Comparison of ENCODE assay signal across 17 mouse cellular contexts in the genomic region with DNA sequence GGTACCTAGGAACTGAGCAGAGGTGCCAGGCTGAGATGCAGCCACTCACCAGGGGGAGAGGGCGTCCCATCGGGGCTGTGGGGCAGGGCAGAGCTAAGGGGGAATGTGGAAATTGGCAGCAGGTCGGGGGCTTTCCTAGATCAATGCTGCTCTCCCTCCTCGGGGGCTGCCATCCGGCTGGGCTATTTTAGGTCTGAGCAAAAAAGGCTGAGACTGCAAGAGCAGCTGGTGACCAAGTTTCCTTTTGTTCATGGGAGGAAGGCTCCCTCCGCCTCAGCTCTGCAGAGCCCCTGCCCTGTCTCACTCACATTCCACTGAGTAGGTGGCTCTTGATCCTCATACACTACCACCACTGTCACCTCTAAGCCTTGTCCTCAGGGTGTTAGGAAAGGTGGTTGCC. TPM values are rescaled to one million over a fixed set of nuclear protein-coding genes. Genes with fewer than 3 reads are reported as not detected.
A peak's percentile ranks its signal among the peaks of the same experiment; 100 is the strongest.
DNase-seq lines count a peak whose midpoint lies in the region; ATAC-seq lines count a peak whose summit lies in the region.
"Had no signal": no experiment of that assay in that cellular context is flagged by ENCODE, and none has a peak within 500 bp of the region (broad histone marks: within the 10 kb centered on the region; RNA-seq: fewer than 3 reads in every experiment).

No protein-coding gene starts in this region.

- H3K27me3 ChIP-seq in heart, embryonic 12.5 days (replicated peaks), result no peaks in the 10 kb centered on the region
- no peaks in the 10 kb centered on the region for H3K27me3 ChIP-seq in liver, embryonic 11.5 days (replicated peaks; ENCODE audit: control insufficient read depth, insufficient read depth, low read length)
- H3K27me3 ChIP-seq in limb, embryonic 10.5 days (ENCODE audit: low read depth, poor library complexity, severe bottlenecking), result peaks cover 5% of the 10 kb centered on the region; the same call in 1 of the 2 replicates
- H3K27me3 ChIP-seq: embryonic facial prominence, embryonic 12.5 days had no signal

- peaks cover 23% of the 10 kb centered on the region for H3K4me1 ChIP-seq in heart, embryonic 12.5 days (replicated peaks)
- H3K4me1 ChIP-seq in liver, embryonic 11.5 days (replicated peaks; ENCODE audit: control insufficient read depth, insufficient read depth, low read length), result peaks cover 31% of the 10 kb centered on the region
- H3K4me1 ChIP-seq in limb, embryonic 10.5 days, result peaks cover 19% of the 10 kb centered on the region

- H3K4me2 ChIP-seq in heart, embryonic 12.5 days, result no peak overlapping the region
- H3K4me2 ChIP-seq in liver, embryonic 11.5 days, result peak overlapping the region; percentile 47
- H3K4me2 ChIP-seq: embryonic facial prominence, embryonic 12.5 days had no signal

- H3K9ac ChIP-seq in heart, embryonic 12.5 days, result peak overlapping the region; percentile 42
- H3K9ac ChIP-seq in liver, embryonic 11.5 days (ENCODE audit: low read depth, low read length), result peak overlapping the region; percentile 57; the same call in 1 of the 2 replicates
- H3K9ac ChIP-seq: embryonic facial prominence, embryonic 12.5 days had no signal

- no peak for ATAC-seq in heart, embryonic 12.5 days (ENCODE audit: insufficient number of reproducible peaks, low FRiP score)
- no peak for ATAC-seq in liver, embryonic 11.5 days (replicated peaks; ENCODE audit: low FRiP score)
- ATAC-seq: forebrain, embryonic 14.5 days had no signal

- no peak overlapping the region for H3K4me3 ChIP-seq in heart, embryonic 12.5 days
- H3K4me3 ChIP-seq in liver, embryonic 11.5 days (ENCODE audit: low read depth, low read length), result no peak overlapping the region
- no peak overlapping the region for H3K4me3 ChIP-seq in limb, embryonic 10.5 days
- H3K4me3 ChIP-seq: embryonic facial prominence, embryonic 12.5 days had no signal

- H3K36me3 ChIP-seq in heart, embryonic 12.5 days, result peaks cover 56% of the 10 kb centered on the region
- peaks cover 2% of the 10 kb centered on the region; the same call in 1 of the 2 replicates for H3K36me3 ChIP-seq in liver, embryonic 11.5 days (ENCODE audit: control insufficient read depth, insufficient read depth, low read length)
- peaks cover 44% of the 10 kb centered on the region for H3K36me3 ChIP-seq in limb, embryonic 10.5 days

- WGBS in heart, embryonic 12.5 days, result 25% methylated on average over 6 of the region's 6 CpGs
- WGBS in liver, embryonic 11.5 days, result 59% methylated on average over 6 of the region's 6 CpGs
- 71% methylated on average over 6 of the region's 6 CpGs for WGBS in limb, embryonic 10.5 days

- H3K27ac ChIP-seq in heart, embryonic 12.5 days (ENCODE audit: poor library complexity, severe bottlenecking), result no peak overlapping the region
- H3K27ac ChIP-seq in liver, embryonic 11.5 days (ENCODE audit: low read depth, low read length), result peak overlapping the region; percentile 36; the same call in 1 of the 2 replicates
- H3K27ac ChIP-seq in limb, embryonic 10.5 days, result peak overlapping the region; percentile 6; the same call in 1 of the 2 replicates
- H3K27ac ChIP-seq: embryonic facial prominence, embryonic 12.5 days; macrophage had no signal

- DNase-seq in heart, adult 8-10 months (ENCODE audit: low spot score), result no peak
- no peak for DNase-seq in liver, embryonic 11.5 days (ENCODE audit: low spot score)
- no peak for DNase-seq in liver
- DNase-seq in limb, embryonic 10.5 days (ENCODE audit: low spot score), result no peak
- DNase-seq in telencephalon, adult 2 months (ENCODE audit: low read depth, low spot score), result peak; percentile 68
- DNase-seq in thymus, postnatal 4 days, result no peak
- DNase-seq: cerebellum, adult 9-11 months; gastrocnemius, postnatal 25 days; heart, postnatal 10 days; kidney, adult 2 months; lung, adult 18-20 months; thymus, adult 18-20 months had no signal

- H3K9me3 ChIP-seq in heart, embryonic 12.5 days (replicated peaks), result no peaks in the 10 kb centered on the region
- no peaks in the 10 kb centered on the region for H3K9me3 ChIP-seq in liver, embryonic 11.5 days (ENCODE audit: control insufficient read depth, low read length)
- H3K9me3 ChIP-seq in limb, embryonic 10.5 days (replicated peaks), result no peaks in the 10 kb centered on the region
- H3K9me3 ChIP-seq: embryonic facial prominence, embryonic 12.5 days had no signal

RNA-seq across cellular contexts. Expression of a gene that starts 16.8 kb away (rescaled TPM):
- 12.1 and 13.3 TPM in 2 replicates for polyA plus RNA-seq in heart, embryonic 12.5 days (2016; fragmentation: Nextera tagmentation; extraction: Ambion mirVana)
- 1 to 10 TPM in 3 of 4 experiments, under 1 TPM in 1; 0.88 to 2.4 (median 1.2) TPM for total RNA-seq in heart, adult 8-10 months (2022)
- 6.2 and 6.4 TPM in 2 replicates for polyA plus RNA-seq in liver, embryonic 11.5 days (2014; fragmentation: Nextera tagmentation; extraction: Ambion mirVana)
- polyA plus RNA-seq in limb, embryonic 10.5 days (2016; fragmentation: Nextera tagmentation; extraction: Ambion mirVana), result 7.5 and 8.1 TPM in 2 replicates

RNA-seq across cellular contexts. Expression of a gene that starts 23.9 kb away (rescaled TPM):
- polyA plus RNA-seq in heart, embryonic 12.5 days (2016; fragmentation: Nextera tagmentation; extraction: Ambion mirVana), result 25.0 and 28.4 TPM in 2 replicates
- 10 to 100 TPM; 43.8 to 49.3 (median 45.5) TPM for total RNA-seq in heart, adult 8-10 months (2022)
- 25.1 and 27.2 TPM in 2 replicates for polyA plus RNA-seq in liver, embryonic 11.5 days (2014; fragmentation: Nextera tagmentation; extraction: Ambion mirVana)
- polyA plus RNA-seq in limb, embryonic 10.5 days (2016; fragmentation: Nextera tagmentation; extraction: Ambion mirVana), result 27.7 and 30.8 TPM in 2 replicates

RNA-seq across cellular contexts. Expression of a gene that starts 24.7 kb away (rescaled TPM):
- 63.6 and 68.5 TPM in 2 replicates for polyA plus RNA-seq in heart, embryonic 12.5 days (2016; fragmentation: Nextera tagmentation; extraction: Ambion mirVana)
- 10 to 100 TPM; 18.0 to 31.3 (median 23.7) TPM for total RNA-seq in heart, adult 8-10 months (2022)
- 157 and 158 TPM in 2 replicates for polyA plus RNA-seq in liver, embryonic 11.5 days (2014; fragmentation: Nextera tagmentation; extraction: Ambion mirVana)
- polyA plus RNA-seq in limb, embryonic 10.5 days (2016; fragmentation: Nextera tagmentation; extraction: Ambion mirVana), result 194 and 201 TPM in 2 replicates

RNA-seq across cellular contexts. Expression of a gene that starts 31.1 kb away (rescaled TPM):
- 58.1 and 58.3 TPM in 2 replicates for polyA plus RNA-seq in heart, embryonic 12.5 days (2016; fragmentation: Nextera tagmentation; extraction: Ambion mirVana)
- 10 to 100 TPM; 67.0 to 71.0 (median 70.2) TPM for total RNA-seq in heart, adult 8-10 months (2022)
- 64.9 and 71.1 TPM in 2 replicates for polyA plus RNA-seq in liver, embryonic 11.5 days (2014; fragmentation: Nextera tagmentation; extraction: Ambion mirVana)
- 23.5 and 30.1 TPM in 2 replicates for polyA plus RNA-seq in limb, embryonic 10.5 days (2016; fragmentation: Nextera tagmentation; extraction: Ambion mirVana)

RNA-seq across cellular contexts. Expression of a gene that starts 38.0 kb away (rescaled TPM):
- polyA plus RNA-seq in heart, embryonic 12.5 days (2016; fragmentation: Nextera tagmentation; extraction: Ambion mirVana), result 4.4 and 4.7 TPM in 2 replicates
- total RNA-seq in heart, adult 8-10 months (2022), result under 1 TPM; 0.37 to 0.57 (median 0.47) TPM
- polyA plus RNA-seq in liver, embryonic 11.5 days (2014; fragmentation: Nextera tagmentation; extraction: Ambion mirVana), result 2.6 and 3.0 TPM in 2 replicates
- 8.5 and 12.7 TPM in 2 replicates for polyA plus RNA-seq in limb, embryonic 10.5 days (2016; fragmentation: Nextera tagmentation; extraction: Ambion mirVana)
- total RNA-seq: neutrophil, adult 5-6 weeks had no signal
- polyA plus RNA-seq: macrophage had no signal
